Mouse (Mus musculus) megakaryocyte-erythroid progenitor cell, adult 5-6 weeks (primary cell): ENCODE data around the gene Serpinf2. TPM values are rescaled to one million over a fixed set of nuclear protein-coding genes. Genes with fewer than 3 reads are reported as not detected.

Experiments used
- ATAC-seq: replicated peaks from 2 replicates; pipeline ENCODE4 v1.8.0; 2016; ENCODE audit warnings: mild to moderate bottlenecking, inconsistent platforms; ENCODE audit not compliant: severe bottlenecking, poor library complexity, low FRiP score, low TSS enrichment
- total RNA-seq, 2 experiments: library from RNA; stranded (forward) in 1 of 2; stranded (reverse) in 1 of 2; fragments of 200-1000, 215-1000 nt in 1 of 2; fragments of >200 nt in 1 of 2; fragmentation: Nextera tagmentation in 1 of 2; gene quantifications; 2 replicates each; pipeline ENCODE4 v1.2.3; 2014 to 2017

Gene Serpinf2
- total RNA-seq (2014; fragmentation: Nextera tagmentation) (1.3 TPM in 1 of 2 replicates, not detected in the other), total RNA-seq (2017) (not detected in 2 replicates)

DNA sequence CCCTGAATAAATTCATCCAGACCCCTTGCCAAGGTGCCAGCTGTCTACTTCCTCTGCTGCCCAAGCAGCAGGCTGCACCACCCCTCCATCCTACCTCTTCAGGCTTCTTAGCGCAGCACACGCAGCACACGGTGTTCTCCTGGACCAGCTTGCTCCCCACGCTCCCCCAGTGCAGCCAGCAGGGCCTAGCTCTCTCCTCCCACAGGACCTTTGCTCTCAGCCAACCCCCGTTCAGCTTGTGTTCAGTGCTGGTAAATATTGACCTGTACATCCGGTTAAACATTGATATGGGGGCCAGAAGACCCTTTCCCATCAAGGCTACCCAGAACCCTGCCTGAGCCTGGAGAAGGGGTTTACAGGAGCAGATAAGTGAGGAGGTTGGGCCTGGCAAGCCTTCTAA is at the start of gene Serpinf2:
TSS of gene Serpinf2 (minus strand) at position 229 of the 400 bp plus-strand sequence.
- ATAC-seq, result no peak

DNA sequence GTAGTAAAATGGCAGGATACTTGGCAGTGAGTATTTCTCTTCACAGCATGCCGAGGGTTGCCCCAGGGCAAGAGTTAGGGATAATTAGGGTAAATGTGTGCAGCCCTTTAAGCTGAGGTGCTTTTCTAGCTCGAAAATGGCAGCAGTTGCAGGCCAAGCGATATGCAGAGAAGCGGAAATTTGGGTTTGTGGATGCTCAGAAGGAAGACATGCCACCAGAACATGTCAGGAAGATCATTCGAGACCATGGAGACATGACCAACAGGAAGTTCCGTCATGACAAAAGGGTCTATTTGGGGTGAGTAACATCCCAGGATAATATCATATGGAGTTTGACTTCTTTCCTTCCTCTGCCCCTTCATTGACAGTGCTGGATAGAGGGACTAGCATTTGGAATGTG is 48.1 kb upstream of the Serpinf2 start:
- no peak for ATAC-seq

DNA sequence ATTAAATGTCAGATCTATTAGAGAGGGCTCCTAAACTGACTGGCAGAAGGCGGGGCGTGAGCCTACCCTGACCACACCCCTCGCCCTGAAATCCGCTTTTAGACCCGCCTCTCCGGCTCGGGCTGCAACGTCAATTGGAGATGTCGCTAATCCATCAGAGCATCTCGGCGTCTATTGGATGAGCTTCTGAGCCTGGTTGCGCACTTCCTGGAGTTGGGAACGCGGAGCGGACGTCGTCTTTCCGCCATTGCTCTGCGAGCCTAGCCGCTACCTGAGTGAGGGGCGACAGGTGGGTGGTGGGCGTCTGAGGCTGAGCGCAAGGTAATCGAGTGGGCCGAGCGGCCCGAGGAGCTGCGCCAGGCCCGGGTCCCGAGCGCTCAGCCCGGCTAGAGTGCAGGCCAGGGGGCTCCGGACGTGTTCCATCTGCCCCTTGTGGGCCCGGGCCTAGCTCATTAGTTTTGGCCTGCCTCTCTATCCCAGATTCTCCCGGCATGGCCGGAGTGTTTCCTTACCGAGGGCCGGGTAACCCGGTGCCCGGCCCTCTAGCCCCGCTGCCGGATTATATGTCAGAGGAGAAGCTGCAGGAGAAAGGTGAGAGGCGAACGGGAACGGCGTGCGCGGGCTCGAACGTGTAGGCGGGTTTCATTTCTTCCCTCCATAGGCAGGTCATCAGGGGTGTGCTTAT is 47.4 kb upstream of the Serpinf2 start, which contains the start of gene Prpf8:
TSS of gene Prpf8 (plus strand) at position 216 of the 685 bp plus-strand sequence.
- ATAC-seq, result peak; percentile 100

DNA sequence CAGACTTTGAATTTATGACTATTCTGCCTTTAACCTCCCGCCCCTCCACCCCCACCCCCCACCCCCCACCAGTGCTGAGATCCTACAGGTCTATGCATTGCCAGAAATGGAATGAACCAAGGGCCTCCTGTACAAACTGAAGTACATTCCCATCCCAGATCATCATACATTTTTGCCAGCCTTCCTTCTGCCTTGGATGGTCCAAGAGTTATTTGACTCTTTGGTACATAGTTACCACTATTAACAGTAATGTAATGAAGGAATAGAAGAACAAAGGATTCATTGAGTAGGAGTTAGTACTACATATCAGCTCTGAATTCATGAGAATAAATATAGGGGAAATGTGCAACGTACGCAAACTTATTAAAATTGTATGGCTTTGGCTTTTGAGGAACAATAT is 46.8 kb upstream of the Serpinf2 start:
- ATAC-seq, result 0 out of 2 replicates have a peak, but pooled peaks have one; percentile 3

DNA sequence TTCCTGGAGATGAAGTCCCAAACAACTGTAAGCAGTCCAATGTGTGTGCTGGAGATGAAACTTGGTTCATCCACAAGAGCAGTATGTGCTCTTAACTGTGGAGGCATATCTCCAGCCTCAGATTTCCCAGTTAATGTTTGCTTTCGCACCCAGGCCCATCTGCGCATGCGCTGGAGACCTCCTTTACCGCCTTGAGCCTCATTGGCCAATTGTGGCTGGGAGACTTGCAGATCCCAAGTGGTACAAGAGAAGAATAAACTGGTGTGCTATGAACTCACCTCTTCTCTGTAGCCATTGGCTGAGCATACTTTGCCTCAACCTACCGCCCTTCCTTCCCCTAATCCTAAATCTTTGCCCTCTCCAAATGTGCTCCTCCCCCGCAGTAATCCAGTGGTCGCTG is 34.0 kb upstream of the Serpinf2 start:
- no peak for ATAC-seq

DNA sequence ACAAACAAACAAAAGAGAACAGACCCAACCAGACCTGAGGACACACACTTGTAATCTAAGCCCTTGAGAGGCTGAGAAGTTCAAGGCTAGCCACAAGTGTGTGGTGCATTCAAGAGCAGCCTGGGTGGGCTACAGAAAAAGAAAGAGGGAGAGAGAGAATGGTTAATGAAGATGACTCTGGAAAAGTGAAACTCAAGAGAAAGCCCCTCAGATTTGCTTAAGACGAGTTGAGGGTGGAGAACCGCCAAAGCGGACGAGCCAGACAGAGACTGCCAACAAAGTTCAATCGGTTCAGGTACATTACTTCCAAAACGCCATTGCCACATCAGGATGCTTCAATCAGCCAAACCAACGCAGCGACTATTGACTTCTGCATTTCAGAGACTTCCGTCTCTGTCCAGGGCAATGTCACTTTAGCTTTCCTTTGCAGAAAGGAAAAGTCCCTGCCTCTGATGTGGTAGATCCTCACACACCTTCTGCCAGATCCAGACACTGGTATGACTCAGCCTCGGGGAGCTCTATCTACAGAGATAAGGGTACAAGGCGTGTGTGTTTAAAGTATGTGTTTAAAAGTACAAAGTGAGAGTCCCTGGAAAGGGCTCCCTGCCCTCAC is 33.2 kb upstream of the Serpinf2 start:
- ATAC-seq, result peak; percentile 67

DNA sequence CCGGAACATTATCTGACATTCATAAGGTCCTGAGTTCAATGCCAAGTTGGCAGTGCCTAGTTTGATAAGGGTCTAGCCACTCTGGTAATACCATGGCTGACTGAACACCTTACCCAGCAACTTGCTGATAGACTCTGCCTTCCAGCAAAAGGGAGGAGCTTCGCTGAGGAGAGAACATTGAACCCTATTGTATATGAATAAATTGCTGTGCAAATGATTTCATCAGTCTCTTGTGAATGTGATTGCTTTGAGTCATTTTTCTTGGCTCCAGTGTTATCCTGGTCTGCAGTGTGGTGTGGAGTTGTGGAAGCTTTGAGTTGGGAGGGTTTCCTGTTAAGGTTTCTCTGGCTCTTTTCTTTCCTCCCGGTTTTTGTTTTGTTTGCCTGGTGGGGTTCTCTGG is 31.3 kb upstream of the Serpinf2 start:
- 0 out of 2 replicates have a peak, but pooled peaks have one; percentile 35 for ATAC-seq

DNA sequence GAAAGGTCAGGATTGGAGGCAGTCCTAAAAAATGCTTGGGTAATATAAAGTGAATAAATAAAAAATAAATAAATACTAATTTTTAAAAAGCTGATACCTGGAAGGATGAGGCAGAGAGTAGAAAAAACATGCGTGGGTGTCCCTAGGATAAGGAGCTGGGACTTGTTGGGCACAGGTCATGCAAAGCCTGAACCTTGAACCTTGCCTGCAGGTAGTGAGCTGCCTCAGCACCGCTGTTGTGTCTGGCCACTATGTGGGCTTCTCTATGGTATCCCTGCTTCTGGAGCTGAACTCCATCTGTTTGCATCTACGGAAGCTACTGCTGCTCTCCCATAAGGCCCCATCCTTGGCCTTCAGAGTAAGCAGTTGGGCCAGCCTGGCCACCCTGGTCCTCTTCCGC is 29.9 kb upstream of the Serpinf2 start:
- no peak for ATAC-seq

DNA sequence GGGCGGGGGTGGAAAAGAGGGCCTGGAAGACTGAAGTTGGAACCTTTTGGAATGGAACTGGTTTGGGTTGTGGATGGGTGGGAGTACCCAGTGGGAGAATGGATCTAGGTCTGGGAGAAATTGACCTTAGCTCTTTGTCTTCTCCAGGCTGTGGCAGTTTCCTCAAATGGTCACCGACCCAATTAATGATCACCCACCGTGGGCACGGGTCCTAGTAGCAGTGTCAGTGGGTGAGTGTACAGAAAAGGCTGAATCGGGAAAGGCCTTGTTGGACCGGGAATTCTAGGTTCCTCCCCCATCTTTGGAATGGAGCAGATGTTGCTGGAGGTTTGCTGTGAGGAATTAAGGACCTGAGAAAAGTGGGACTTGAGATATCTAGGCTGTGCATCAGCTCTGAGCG is 29.0 kb upstream of the Serpinf2 start:
- no peak; the same call in 1 of the 2 replicates for ATAC-seq

DNA sequence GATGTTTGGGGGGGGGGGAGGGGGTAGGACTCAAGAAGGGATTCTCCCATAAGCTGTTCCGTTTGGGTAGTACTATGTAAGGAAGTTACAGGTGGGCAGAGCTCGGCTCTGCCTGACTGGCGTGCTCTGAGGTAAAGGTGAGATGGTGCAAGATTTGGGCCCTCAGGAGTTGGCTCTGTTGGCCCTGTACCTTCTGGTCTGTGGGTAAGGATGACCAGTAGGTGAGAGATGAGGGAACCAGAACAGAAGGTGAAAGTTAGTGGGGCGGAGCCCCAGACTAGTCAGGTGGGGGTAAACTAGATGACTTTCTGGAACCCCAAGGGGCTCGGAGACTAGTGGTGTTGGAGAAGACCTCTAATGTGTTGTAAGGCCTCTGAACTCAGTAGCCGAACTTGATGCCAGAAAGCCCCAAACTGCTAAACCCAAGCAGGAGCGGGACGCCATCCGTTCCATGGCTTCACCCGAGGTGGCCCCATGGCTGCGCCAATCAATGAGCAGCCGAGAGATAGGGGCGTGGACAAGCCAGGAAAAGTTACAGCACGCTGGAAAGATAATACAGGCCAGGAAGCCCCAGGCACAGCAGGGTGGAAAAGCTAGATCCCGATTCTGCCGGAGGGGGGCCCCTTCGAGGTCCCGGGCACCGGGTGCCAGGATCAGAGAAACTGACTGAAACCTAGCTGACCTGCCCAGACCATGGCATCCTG is 28.3 kb upstream of the Serpinf2 start:
- ATAC-seq, result peak; percentile 78

DNA sequence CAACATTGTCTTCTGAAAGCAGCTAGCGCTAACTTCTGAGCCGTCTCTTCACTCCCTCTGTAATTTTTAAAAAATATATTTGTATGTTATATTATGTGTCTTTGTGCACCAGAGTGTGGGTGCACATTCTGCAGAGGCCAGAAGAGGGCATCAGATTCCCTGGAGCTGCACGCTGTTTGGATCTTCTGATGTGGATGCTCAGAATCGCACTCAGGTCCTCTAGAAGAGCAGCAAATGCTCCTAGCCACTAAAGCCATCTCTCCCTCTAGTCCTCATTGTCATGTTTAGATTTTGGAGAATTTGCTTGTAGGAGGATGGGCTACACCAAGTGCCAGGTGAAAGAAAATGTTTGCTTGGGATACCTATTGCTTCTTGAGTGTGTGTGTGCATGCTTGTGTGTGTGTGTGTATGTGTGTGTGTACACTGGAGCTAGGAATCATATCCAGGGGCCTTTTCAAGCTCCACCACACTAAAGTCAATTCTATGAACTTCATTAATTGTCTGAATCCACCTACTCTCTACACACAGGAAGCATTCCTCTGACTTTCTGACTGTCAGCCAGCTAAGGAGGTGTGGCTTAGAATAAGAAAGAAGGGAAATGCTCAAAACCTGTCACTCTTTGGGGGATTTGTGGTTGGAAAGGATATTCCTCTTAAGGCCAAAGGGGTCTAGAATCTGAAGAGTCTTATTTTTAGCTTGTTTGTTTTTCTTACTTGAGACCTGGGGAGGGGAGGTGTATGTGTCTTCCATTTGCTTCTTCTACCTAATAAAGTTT is 27.5 kb upstream of the Serpinf2 start:
- no peak for ATAC-seq

DNA sequence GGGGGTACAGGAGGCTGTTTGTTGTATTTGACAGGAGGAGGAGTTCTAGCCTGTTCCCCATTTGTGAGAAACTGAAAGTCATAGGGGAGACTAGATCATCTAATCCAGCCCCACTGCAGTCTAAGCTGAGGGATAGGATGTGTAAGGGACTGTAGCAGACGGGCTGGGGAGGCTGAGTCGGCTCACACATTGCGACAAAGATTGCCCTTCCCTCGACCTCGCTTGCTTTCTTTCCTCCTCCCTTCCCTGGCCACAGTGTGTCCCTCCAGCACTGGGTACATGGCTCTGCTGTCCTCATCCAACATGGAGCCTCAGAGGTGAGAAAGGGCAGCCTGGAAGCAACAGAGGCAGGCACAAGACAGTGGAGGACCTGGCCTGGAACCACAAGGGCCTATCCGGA is 25.7 kb upstream of the Serpinf2 start:
- no peak for ATAC-seq

DNA sequence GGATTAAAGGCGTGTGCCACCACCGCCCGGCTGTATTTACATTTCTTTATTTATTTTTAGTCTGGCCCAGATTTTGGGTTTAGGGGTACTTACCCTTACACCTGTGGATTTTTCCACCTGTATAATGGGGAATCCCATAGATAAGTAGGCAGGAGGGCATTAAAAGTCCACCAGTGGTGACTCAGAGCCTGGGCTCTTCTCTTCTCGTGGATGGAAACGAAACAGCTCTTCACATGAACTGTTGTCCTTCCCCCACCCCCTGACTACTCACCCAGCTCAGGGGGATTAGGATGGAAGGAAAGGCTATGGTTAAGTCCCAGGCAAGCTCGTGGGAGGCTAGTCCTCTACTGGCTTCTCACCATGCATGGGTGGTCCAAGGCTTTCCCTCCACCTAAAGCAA is 25.0 kb upstream of the Serpinf2 start:
- no peak for ATAC-seq

DNA sequence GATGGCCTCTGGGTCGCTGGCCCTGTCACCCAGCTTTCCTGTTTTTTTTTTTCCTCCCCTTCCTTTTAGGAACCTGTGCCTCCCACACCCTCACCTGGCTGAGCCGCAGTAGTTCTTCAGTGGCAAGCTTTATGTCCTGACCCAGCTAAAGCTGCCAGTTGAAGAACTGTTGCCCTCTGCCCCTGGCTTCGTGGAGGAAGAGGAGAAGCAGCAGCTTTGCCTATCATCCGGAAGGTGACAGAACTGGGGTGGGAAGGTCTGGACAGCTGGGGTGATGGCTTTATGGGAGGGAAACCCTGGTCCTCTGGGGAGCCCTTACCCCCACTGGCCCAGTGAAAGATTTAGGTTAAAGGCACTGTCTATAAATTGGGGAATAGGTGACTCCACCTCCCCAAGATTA is 24.2 kb upstream of the Serpinf2 start:
- ATAC-seq, result no peak

DNA sequence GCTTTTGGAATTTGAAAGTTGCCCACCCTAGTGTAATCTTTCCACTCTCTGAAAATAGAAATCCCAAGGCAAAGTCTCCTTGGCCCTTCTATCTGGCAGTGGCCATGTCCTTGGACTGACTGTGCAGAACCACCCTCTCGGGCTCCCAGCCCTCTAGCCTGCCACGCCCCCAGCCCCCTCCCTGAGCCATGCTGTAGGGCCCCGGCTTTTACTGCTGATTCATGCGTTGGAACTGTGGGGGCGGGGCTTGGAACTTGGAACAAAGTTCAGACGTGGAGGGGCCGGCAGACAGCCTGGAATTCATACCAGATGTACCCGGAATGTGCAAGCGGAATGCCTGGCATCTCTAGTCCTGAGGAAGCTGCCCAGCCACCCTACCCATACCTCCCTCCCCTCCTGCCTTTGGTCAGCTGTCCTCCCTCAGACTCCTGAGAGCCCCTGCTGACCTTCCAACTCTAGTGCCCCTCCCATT is 23.5 kb upstream of the Serpinf2 start:
- peak; percentile 20; the same call in 1 of the 2 replicates for ATAC-seq

DNA sequence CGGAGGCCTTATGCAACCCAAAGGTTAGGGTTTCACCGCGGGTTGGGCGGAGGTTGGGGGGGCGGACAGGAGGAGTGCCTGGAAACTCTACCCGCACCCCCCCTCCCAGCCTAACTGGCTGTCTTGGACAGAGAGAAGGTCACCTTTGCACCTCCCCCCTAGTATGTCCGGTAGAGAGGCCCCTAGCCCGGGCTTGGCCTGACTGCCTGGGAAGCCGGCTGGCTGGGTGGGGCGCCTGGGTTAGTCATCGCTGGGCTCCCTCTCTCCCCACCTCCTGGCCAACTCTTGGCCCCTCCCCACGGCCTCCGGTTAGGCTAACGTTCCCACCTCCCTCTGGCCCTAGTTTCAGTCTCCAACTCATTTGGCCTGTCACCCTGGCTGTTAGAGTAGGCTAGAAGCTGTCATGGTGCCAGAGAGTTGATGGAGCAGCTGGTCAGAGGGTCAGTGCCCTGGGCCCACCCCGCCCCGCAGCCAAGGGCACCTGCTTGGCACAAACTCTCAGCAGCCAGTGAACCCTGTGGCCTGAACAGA is 22.9 kb upstream of the Serpinf2 start:
- ATAC-seq, result peak; percentile 26

DNA sequence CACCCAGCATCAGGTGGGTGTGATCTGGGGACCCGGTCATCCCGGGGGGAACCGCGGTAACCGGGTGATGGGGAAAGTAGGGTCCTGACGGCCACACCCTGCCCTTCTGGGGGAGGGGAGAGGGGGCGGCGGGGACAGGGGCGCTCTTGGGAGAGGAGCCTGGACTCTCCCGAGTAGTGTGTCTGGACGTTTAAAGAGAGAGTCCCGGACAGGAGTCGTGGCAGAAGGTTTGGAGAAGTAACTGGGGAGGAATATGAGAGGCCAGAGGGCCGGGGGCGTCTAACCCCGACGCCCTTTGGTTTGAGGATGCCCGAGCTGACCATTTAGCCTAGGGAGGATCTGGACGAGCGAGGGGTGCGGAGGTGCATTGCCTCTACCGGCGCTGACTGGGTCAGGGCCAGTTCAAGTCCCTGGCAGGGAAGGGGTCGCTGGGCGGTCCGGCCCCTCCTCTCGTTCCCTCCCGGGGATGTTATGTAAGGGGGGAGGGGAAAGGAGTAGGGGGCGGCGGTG is 22.4 kb upstream of the Serpinf2 start:
- ATAC-seq, result no peak

DNA sequence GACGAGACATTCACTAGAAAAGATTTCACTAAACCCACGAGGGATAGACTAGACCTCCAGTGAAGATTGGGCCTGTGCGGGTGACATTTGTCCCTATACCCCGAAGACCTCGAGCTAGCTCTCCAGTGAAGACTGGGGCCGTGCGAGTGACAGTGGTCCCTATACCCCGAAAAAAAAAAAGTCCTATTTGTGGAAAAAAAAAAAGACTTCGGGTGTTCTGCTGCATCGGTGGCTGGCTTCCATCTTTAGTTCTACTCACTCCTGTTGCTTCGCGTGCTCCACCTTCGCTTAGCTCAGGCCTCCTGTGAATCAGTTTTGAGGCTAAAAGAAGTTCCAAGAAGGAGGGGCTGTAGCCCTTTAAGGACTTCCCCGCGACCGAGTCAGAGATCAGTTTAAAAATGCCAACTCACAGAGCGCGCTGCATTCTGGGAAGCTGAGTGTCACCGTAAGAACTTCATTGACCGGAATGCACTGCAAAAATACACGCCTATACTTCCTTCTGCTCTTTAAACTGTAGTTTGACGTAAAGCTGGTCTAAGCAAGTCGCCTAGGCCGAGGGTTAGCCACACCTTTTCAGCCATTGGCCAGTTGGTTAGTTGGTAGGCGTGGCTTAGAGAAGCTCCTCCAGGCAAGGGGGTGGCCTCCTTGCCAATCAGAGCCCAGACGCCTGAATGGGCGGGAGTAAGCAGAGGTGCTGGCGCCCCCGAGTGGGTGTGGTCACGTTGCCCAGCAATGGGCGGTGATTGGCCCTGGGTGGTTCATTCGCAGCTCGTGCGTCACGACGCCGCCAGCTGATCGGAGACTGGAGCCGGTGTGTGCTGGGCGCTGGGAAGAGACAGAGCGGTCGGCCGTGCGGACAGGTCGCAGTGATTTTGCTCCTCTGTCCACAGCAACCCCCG is 21.7 kb upstream of the Serpinf2 start, which contains the start of gene Tlcd2:
TSS of gene Tlcd2 (plus strand) at position 872 of the 899 bp plus-strand sequence.
- peak; percentile 86 for ATAC-seq
